In genomic region chr6:58879572-58879971, GRCm38 (mm10) we compare ENCODE assay signal across 10 mouse cellular contexts. TPM values are rescaled to one million over a fixed set of nuclear protein-coding genes. Genes with fewer than 3 reads are reported as not detected.
DNase-seq lines count a peak whose midpoint lies in the region; ATAC-seq lines count a peak whose summit lies in the region.
"Had no signal": no experiment of that assay in that cellular context is flagged by ENCODE, and none has a peak within 500 bp of the region (broad histone marks: within the 10 kb centered on the region; RNA-seq: fewer than 3 reads in every experiment).

No protein-coding gene starts in this region.

- H3K4me2 ChIP-seq in kidney, embryonic 15.5 days, result no peak overlapping the region
- H3K4me2 ChIP-seq in limb, embryonic 15.5 days, result no peak overlapping the region
- no peak overlapping the region for H3K4me2 ChIP-seq in forebrain, embryonic 14.5 days (ENCODE audit: low read length)
- H3K4me2 ChIP-seq: lung, embryonic 15.5 days; neural tube, embryonic 13.5 days had no signal

- 80% methylated on average over 4 of the region's 4 CpGs for WGBS in kidney, embryonic 15.5 days
- WGBS in limb, embryonic 15.5 days, result 80% methylated on average over 4 of the region's 4 CpGs
- WGBS in forebrain, embryonic 14.5 days, result 74% methylated on average over 4 of the region's 4 CpGs

- no peak overlapping the region for H3K4me3 ChIP-seq in kidney, embryonic 15.5 days (replicated peaks)
- H3K4me3 ChIP-seq in limb, embryonic 15.5 days, result no peak overlapping the region
- no peak overlapping the region for H3K4me3 ChIP-seq in forebrain, embryonic 14.5 days (ENCODE audit: low read depth, low read length)
- H3K4me3 ChIP-seq: lung, embryonic 15.5 days; neural tube, embryonic 13.5 days had no signal

- H3K27ac ChIP-seq in kidney, embryonic 15.5 days, result no peak overlapping the region
- H3K27ac ChIP-seq in limb, embryonic 15.5 days, result no peak overlapping the region
- H3K27ac ChIP-seq in forebrain, embryonic 14.5 days (ENCODE audit: low read depth, low read length), result no peak overlapping the region
- H3K27ac ChIP-seq: lung, embryonic 15.5 days; neural tube, embryonic 13.5 days had no signal

- H3K36me3 ChIP-seq in kidney, embryonic 15.5 days, result no peaks in the 10 kb centered on the region; the same call in 1 of the 2 replicates
- H3K36me3 ChIP-seq in limb, embryonic 15.5 days, result peaks cover 7% of the 10 kb centered on the region; the same call in 1 of the 2 replicates
- H3K36me3 ChIP-seq in forebrain, embryonic 14.5 days (ENCODE audit: control insufficient read depth, insufficient read depth, low read length), result peaks cover 7% of the 10 kb centered on the region
- H3K36me3 ChIP-seq: lung, embryonic 15.5 days had no signal

- no peaks in the 10 kb centered on the region for H3K9me3 ChIP-seq in kidney, embryonic 15.5 days (replicated peaks)
- H3K9me3 ChIP-seq in limb, embryonic 15.5 days, result no peaks in the 10 kb centered on the region
- no peaks in the 10 kb centered on the region for H3K9me3 ChIP-seq in forebrain, embryonic 14.5 days (replicated peaks; ENCODE audit: control insufficient read depth, low read length)
- H3K9me3 ChIP-seq: lung, embryonic 15.5 days; neural tube, embryonic 13.5 days had no signal

- ATAC-seq in kidney, embryonic 15.5 days (replicated peaks; ENCODE audit: low FRiP score), result no peak; the same call in 1 of the 2 replicates
- ATAC-seq in limb, embryonic 15.5 days (ENCODE audit: insufficient number of reproducible peaks, low FRiP score, low TSS enrichment, low read depth), result 0 out of 2 replicates have a peak, but pooled peaks have one; percentile 10
- ATAC-seq in forebrain, embryonic 14.5 days, result no peak; the same call in 1 of the 2 replicates

- no peaks in the 10 kb centered on the region for H3K27me3 ChIP-seq in kidney, embryonic 15.5 days
- no peaks in the 10 kb centered on the region for H3K27me3 ChIP-seq in limb, embryonic 15.5 days
- no peaks in the 10 kb centered on the region for H3K27me3 ChIP-seq in forebrain, embryonic 14.5 days (replicated peaks; ENCODE audit: control insufficient read depth, insufficient read depth, low read length)
- H3K27me3 ChIP-seq: lung, embryonic 15.5 days; neural tube, embryonic 13.5 days had no signal

- H3K9ac ChIP-seq in kidney, embryonic 15.5 days, result no peak overlapping the region
- H3K9ac ChIP-seq in limb, embryonic 15.5 days, result no peak overlapping the region
- H3K9ac ChIP-seq in forebrain, embryonic 14.5 days (ENCODE audit: low read length), result no peak overlapping the region
- H3K9ac ChIP-seq: lung, embryonic 15.5 days; neural tube, embryonic 13.5 days had no signal

- DNase-seq in kidney, adult 8-10 months, result peak; percentile 10 to 35
- DNase-seq in cerebellum, adult 11 months, result peak; percentile 47
- DNase-seq in cerebellum, postnatal 36 days, result peak; percentile 42 to 49
- no peak for DNase-seq in testis, postnatal 14 days (ENCODE audit: low spot score)
- DNase-seq in frontal cortex, postnatal 36 days (ENCODE audit: low spot score in 2 of 2), result no peak
- no peak for DNase-seq in forebrain, embryonic 14.5 days (ENCODE audit: low spot score)

- no peaks in the 10 kb centered on the region for H3K4me1 ChIP-seq in kidney, embryonic 15.5 days
- no peaks in the 10 kb centered on the region for H3K4me1 ChIP-seq in limb, embryonic 15.5 days
- H3K4me1 ChIP-seq in forebrain, embryonic 14.5 days (ENCODE audit: control insufficient read depth, insufficient read depth, low read length), result no peaks in the 10 kb centered on the region
- H3K4me1 ChIP-seq: lung, embryonic 15.5 days; neural tube, embryonic 13.5 days had no signal

RNA-seq across cellular contexts. Expression of gene Nap1l5, which starts 27.3 kb away (rescaled TPM):
- polyA plus RNA-seq in kidney, embryonic 15.5 days (2015; fragmentation: Nextera tagmentation; extraction: Ambion mirVana), result 1.1 and 3.8 TPM in 2 replicates
- 2.2 and 4.2 TPM in 2 replicates for polyA plus RNA-seq in limb, embryonic 15.5 days (2015; fragmentation: Nextera tagmentation; extraction: Ambion mirVana)
- 70.1 and 106 TPM in 2 replicates for polyA plus RNA-seq in forebrain, embryonic 14.5 days (2014; fragmentation: Nextera tagmentation; extraction: Ambion mirVana)

RNA-seq across cellular contexts. Expression of gene Herc3, which starts 48.3 kb away (rescaled TPM):
- polyA plus RNA-seq in kidney, embryonic 15.5 days (2015; fragmentation: Nextera tagmentation; extraction: Ambion mirVana), result 8.6 and 10.2 TPM in 2 replicates
- polyA plus RNA-seq in limb, embryonic 15.5 days (2015; fragmentation: Nextera tagmentation; extraction: Ambion mirVana), result 4.9 and 7.6 TPM in 2 replicates
- polyA plus RNA-seq in forebrain, embryonic 14.5 days (2014; fragmentation: Nextera tagmentation; extraction: Ambion mirVana), result 21.2 and 26.7 TPM in 2 replicates

Comparison
In these comparisons a context has a peak if more than half of its experiments do, and no peak if none do; other contexts are left out.
1. DNase-seq: peak in kidney, adult 8-10 months (2 of 2), cerebellum, adult 11 months (single experiment) and cerebellum, postnatal 36 days (2 of 2); none in testis, postnatal 14 days (single experiment), frontal cortex, postnatal 36 days (0 of 2) and forebrain, embryonic 14.5 days (single experiment).
2. RNA of gene Nap1l5, which starts 27.3 kb away (polyA plus RNA-seq): 70.1 to 106 TPM in forebrain, embryonic 14.5 days; 2.2 to 4.2 TPM in limb, embryonic 15.5 days and 1.1 to 3.8 TPM in kidney, embryonic 15.5 days; every median in the first group is over 10 times any median in the second.